Mouse (Mus musculus) heart, postnatal 0 days (tissue): ENCODE measurements around the gene Ccdc142.
A peak's percentile ranks its signal among the peaks of the same experiment; 100 is the strongest.

Experiments used
- CTCF ChIP-seq: IDR thresholded peaks from 2 replicates; pipeline ENCODE4 v1.5.1; 2016; ENCODE audit warnings: antibody characterized with exemption, control low read depth, low read depth
- EP300 ChIP-seq: IDR thresholded peaks from 2 replicates; pipeline ENCODE4 v1.6.1; 2016; ENCODE audit warnings: antibody characterized with exemption, low read depth

GRCm38 (mm10) chr6:83054871-83055431 is 46.5 kb upstream of the Ccdc142 start, which contains the start of gene Htra2:
- TF ChIP-seq CTCF: peak; percentile 24; the same call in 1 of the 2 replicates
- TF ChIP-seq EP300: no peak; the same call in 1 of the 2 replicates
